Mouse (Mus musculus): ENCODE data around the gene Fgfr2. TPM values are rescaled to one million over a fixed set of nuclear protein-coding genes. Genes with fewer than 3 reads are reported as not detected.
"Not testable (repeated sequence)": the region's sequence is repeated elsewhere in the genome, so short reads cannot be mapped to it uniquely, and the experiment has no call there.

The Fgfr2 gene
- polyA plus RNA-seq, 1 experiment from 2014 or later, result 104 TPM

DNA sequence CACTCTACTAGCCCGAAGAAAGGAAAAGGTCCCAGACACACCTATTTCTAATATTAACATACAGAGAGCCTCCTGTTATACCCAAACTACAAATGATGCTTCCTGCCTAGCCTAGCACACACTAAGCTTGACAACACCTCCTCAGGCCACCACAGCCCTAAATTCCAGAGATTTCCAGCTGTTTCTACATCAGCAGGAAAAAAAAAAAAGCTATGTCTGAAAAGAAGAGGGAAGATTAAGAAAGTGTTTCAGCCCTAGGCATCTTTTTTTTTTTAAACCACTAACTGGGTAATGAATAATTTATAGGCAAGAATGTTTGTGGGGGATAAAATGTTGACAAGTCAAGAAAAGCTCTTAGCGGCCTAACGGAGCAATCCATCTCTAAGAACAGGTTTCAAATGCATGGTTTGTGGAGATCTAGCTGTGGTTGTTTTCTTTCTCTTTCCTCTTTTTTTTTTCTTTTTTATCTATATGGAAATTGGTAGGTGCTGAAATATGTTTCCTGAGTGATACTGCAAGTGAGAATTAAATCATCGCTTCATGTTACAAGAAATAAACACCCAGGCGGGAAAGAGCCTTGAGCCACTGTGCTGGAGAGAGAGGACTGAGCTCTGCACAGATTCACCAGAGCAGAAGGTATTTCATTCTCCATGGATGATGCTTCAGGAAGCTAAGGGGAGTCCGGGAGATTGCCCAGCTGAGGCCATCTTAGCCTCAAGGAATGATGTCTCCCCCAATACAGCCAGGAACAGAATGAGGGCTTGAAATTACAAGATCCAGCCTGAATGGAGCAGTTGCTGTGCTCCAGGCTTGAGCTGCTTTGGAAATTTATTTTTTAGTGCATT is 673.0 kb downstream of the Fgfr2 start:
- Histone ChIP-seq H3K4me3 (replicated peaks) (no peak overlapping the region), H3K27ac (no peak overlapping the region), H3K9me3 (no peaks in the 10 kb centered on the region), H3K4me1 (0 out of 2 replicates have a peak, but pooled peaks cover 11% of the 10 kb centered on the region), H3K4me2 (no peak overlapping the region), H3K9ac (no peak overlapping the region), H3K36me3 (no peaks in the 10 kb centered on the region), H3K27me3 (replicated peaks) (no peaks in the 10 kb centered on the region)
- no peak for ATAC-seq (ENCODE audit: insufficient read depth, low FRiP score, low read depth)
- WGBS, result 69% methylated on average over 6 of the region's 6 CpGs

GRCm38 (mm10) chr7:132448511-132449154 is 674.5 kb downstream of the Fgfr2 start:
- H3K27me3 ChIP-seq (replicated peaks), result no peaks in the 10 kb centered on the region
- no peaks in the 10 kb centered on the region for H3K36me3 ChIP-seq
- ATAC-seq (ENCODE audit: insufficient read depth, low FRiP score, low read depth), result peak; percentile 79; the same call in 1 of the 2 replicates
- no peak overlapping the region for H3K4me3 ChIP-seq (replicated peaks)
- WGBS, result 41% methylated on average over 4 of the region's 4 CpGs
- 0 out of 2 replicates have a peak, but pooled peaks cover 12% of the 10 kb centered on the region for H3K4me1 ChIP-seq
- H3K27ac ChIP-seq, result peak overlapping the region; percentile 51; the same call in 1 of the 2 replicates
- H3K9me3 ChIP-seq, result no peaks in the 10 kb centered on the region
- no peak overlapping the region for H3K4me2 ChIP-seq
- H3K9ac ChIP-seq, result no peak overlapping the region

DNA sequence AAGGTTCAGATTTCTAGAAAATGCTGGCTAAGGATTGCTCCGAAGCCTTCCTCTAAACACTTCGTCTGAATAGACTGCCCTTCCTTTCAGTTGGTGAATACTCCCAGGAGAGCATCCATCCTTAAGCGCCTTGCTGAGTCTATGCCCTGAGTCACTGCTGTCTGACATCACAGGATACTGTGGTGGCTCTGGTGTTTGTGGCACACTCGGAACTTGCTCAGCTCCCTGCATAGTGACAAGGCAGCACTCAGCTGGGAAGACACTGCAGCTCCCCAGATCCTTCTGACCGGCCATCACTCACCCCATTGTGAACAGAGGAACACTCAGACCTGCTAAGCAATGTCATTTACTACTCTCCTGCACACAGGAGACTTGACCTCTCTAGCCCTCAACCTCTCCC is 675.6 kb downstream of the Fgfr2 start:
- Histone ChIP-seq H3K4me1 (peaks cover 16% of the 10 kb centered on the region; the same call in 1 of the 2 replicates), H3K27me3 (replicated peaks) (no peaks in the 10 kb centered on the region), H3K4me3 (replicated peaks) (no peak overlapping the region), H3K27ac (0 out of 2 replicates have a peak overlapping the region, but pooled peaks have one; percentile 51), H3K36me3 (no peaks in the 10 kb centered on the region), H3K9ac (no peak overlapping the region), H3K9me3 (no peaks in the 10 kb centered on the region), H3K4me2 (no peak overlapping the region)
- no peak for ATAC-seq (ENCODE audit: insufficient read depth, low FRiP score, low read depth)
- WGBS, result 72% methylated on average over 5 of the region's 5 CpGs

GRCm38 (mm10) chr7:132446841-132447240 is 676.3 kb downstream of the Fgfr2 start:
- ATAC-seq (ENCODE audit: insufficient read depth, low FRiP score, low read depth), result no peak
- no peaks in the 10 kb centered on the region for H3K9me3 ChIP-seq
- 60% methylated on average over 5 of the region's 5 CpGs for WGBS
- H3K4me2 ChIP-seq, result no peak overlapping the region
- H3K36me3 ChIP-seq, result no peaks in the 10 kb centered on the region
- peaks cover 16% of the 10 kb centered on the region; the same call in 1 of the 2 replicates for H3K4me1 ChIP-seq
- no peaks in the 10 kb centered on the region for H3K27me3 ChIP-seq (replicated peaks)
- peak overlapping the region; percentile 49; the same call in 1 of the 2 replicates for H3K27ac ChIP-seq
- no peak overlapping the region for H3K4me3 ChIP-seq (replicated peaks)
- H3K9ac ChIP-seq, result no peak overlapping the region

DNA sequence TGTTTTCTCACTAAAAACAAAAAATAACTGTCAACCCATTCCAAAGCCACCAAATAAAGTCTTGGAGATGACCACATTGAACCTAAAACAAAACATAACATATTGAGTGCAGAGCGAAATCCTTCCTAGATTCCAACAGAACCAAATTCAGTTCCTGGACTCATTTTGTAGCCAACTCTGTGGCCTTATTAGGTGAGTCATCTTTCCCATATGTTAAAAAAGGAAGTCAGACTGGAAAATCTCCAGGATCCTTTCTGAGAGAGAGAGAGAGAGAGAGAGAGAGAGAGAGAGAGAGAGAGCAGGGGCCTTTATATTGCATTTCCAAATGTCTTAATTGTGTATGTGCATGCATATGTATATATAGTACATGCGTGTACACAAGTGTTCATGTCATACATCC is 678.9 kb downstream of the Fgfr2 start:
- Histone ChIP-seq H3K4me3 (replicated peaks) (no peak overlapping the region), H3K27ac (peak overlapping the region; percentile 75), H3K4me1 (peaks cover 16% of the 10 kb centered on the region; the same call in 1 of the 2 replicates), H3K36me3 (no peaks in the 10 kb centered on the region), H3K27me3 (replicated peaks) (no peaks in the 10 kb centered on the region), H3K9ac (no peak overlapping the region), H3K9me3 (no peaks in the 10 kb centered on the region), H3K4me2 (no peak overlapping the region)
- no peak for ATAC-seq (ENCODE audit: insufficient read depth, low FRiP score, low read depth)
- WGBS, result 78% methylated on average over 2 of the region's 2 CpGs

GRCm38 (mm10) chr7:132443769-132444168 is 679.4 kb downstream of the Fgfr2 start:
- 42% methylated on average over 2 of the region's 2 CpGs for WGBS

DNA sequence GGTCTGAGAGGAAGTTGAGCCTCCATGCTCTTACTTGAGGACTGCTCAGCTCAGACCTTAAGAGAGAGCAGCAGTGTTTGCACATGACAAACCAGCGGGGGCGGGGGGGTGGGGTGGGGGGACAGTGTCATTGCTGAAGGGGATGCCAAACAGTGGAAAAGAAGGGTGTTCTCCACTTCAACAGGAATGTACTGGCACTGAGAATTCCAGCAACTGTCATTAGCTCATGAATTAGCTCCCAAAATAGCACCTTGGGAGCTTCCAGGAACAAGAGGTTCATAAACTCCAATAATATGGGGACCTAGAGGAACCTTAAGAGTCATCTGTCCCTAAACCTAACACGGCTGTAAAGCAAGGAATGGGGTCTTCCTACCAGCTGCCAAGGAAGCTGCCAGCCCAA is 680.0 kb downstream of the Fgfr2 start:
- H3K27me3 ChIP-seq (replicated peaks), result no peaks in the 10 kb centered on the region
- no peak overlapping the region for H3K4me3 ChIP-seq (replicated peaks)
- H3K36me3 ChIP-seq, result no peaks in the 10 kb centered on the region
- WGBS, result 79% methylated on average over 3 of the region's 3 CpGs
- H3K27ac ChIP-seq, result peak overlapping the region; percentile 75
- H3K4me1 ChIP-seq, result peaks cover 9% of the 10 kb centered on the region; the same call in 1 of the 2 replicates
- no peak overlapping the region for H3K4me2 ChIP-seq
- no peak overlapping the region for H3K9ac ChIP-seq
- no peaks in the 10 kb centered on the region for H3K9me3 ChIP-seq
- ATAC-seq (ENCODE audit: insufficient read depth, low FRiP score, low read depth), result no peak

More at GRCm38 (mm10) chr7:132443769-132444168, 679.4 kb downstream of the Fgfr2 start:
- Histone ChIP-seq H3K27ac (peak overlapping the region; percentile 75), H3K9me3 (no peaks in the 10 kb centered on the region), H3K4me3 (replicated peaks) (no peak overlapping the region), H3K4me2 (no peak overlapping the region), H3K36me3 (no peaks in the 10 kb centered on the region), H3K27me3 (replicated peaks) (no peaks in the 10 kb centered on the region), H3K9ac (no peak overlapping the region), H3K4me1 (peaks cover 13% of the 10 kb centered on the region; the same call in 1 of the 2 replicates)
- ATAC-seq (ENCODE audit: insufficient read depth, low FRiP score, low read depth), result peak; percentile 25; the same call in 1 of the 2 replicates

DNA sequence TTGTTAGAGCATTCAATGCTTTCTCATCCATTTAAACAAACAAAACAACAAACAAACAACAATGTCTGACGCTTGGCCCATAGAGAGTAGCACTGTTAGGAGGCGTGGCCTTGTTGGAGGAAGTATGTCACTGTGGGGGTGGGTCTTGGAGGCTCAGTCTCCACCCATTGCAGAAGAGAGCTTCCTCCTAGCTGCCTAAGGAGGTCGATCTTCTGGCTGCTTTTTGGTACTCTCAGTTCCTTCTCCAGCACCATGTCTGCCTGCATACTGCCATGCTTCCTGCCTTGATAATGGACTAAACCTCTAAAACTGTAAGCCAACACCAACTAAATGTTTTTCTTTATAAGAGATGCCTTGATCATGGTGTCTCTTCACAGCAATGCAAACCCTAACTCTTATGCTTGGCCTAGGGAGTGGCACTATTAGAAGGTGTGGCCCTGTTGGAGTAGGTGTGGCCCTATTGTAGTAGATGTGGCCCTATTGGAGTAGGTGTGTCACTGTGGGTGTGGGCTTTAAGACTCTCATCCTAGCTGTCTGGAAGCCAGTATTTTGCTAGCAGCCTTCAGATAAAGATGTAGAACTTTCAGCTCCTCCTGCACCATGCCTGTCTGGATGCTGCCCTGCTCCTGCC is 680.9 kb downstream of the Fgfr2 start:
- not testable (repeated sequence) for H3K4me3 ChIP-seq (replicated peaks); H3K9ac ChIP-seq; H3K36me3 ChIP-seq; H3K4me2 ChIP-seq; H3K9me3 ChIP-seq; ATAC-seq (ENCODE audit: insufficient read depth, low FRiP score, low read depth); H3K27ac ChIP-seq; H3K4me1 ChIP-seq; H3K27me3 ChIP-seq (replicated peaks)
- 89% methylated on average over 3 of the region's 3 CpGs for WGBS

- H3K27me3 ChIP-seq (replicated peaks), result no peaks in the 10 kb centered on the region
- H3K4me1 ChIP-seq, result peaks cover 5% of the 10 kb centered on the region; the same call in 1 of the 2 replicates
- no peak overlapping the region for H3K4me3 ChIP-seq (replicated peaks)
- WGBS, result 88% methylated on average over 6 of the region's 6 CpGs
- no peak for ATAC-seq (ENCODE audit: insufficient read depth, low FRiP score, low read depth)
- no peak overlapping the region for H3K4me2 ChIP-seq
- no peak overlapping the region for H3K9ac ChIP-seq
- no peaks in the 10 kb centered on the region for H3K36me3 ChIP-seq
- H3K27ac ChIP-seq, result no peak overlapping the region
- H3K9me3 ChIP-seq, result no peaks in the 10 kb centered on the region
Observed at GRCm38 (mm10) chr7:132439916-132440315, 683.2 kb downstream of the Fgfr2 start.

DNA sequence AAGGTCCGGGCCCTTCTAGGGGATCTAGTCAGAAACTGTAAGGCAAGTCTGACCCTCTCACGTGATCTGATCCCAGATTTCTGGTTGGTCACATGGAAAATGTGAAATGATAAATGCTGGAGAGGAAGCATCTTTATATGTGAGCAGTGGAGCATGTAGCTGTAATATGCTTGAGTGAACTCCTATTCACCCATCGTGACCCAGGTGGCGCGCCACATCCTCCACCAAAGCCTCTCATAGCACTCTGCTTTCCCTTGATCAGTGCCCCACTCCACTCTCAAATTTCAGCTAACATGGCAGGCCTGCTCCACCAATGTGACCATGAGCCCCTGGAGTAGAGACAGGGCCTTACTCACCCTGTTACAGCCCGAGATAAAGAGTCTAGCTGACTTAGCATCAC is 685.1 kb downstream of the Fgfr2 start:
- Histone ChIP-seq H3K27ac (no peak overlapping the region), H3K4me2 (no peak overlapping the region), H3K4me1 (0 out of 2 replicates have a peak, but pooled peaks cover 3% of the 10 kb centered on the region), H3K27me3 (replicated peaks) (no peaks in the 10 kb centered on the region), H3K9ac (no peak overlapping the region), H3K36me3 (no peaks in the 10 kb centered on the region), H3K4me3 (replicated peaks) (no peak overlapping the region), H3K9me3 (no peaks in the 10 kb centered on the region)
- 89% methylated on average over 6 of the region's 6 CpGs for WGBS
- no peak for ATAC-seq (ENCODE audit: insufficient read depth, low FRiP score, low read depth)

- Histone ChIP-seq H3K4me1 (0 out of 2 replicates have a peak, but pooled peaks cover 3% of the 10 kb centered on the region), H3K36me3 (no peaks in the 10 kb centered on the region), H3K4me2 (no peak overlapping the region), H3K4me3 (replicated peaks) (no peak overlapping the region), H3K27me3 (replicated peaks) (no peaks in the 10 kb centered on the region), H3K9ac (no peak overlapping the region), H3K27ac (no peak overlapping the region), H3K9me3 (no peaks in the 10 kb centered on the region)
- 88% methylated on average over 3 of the region's 3 CpGs for WGBS
- no peak for ATAC-seq (ENCODE audit: insufficient read depth, low FRiP score, low read depth)
Observed at GRCm38 (mm10) chr7:132437431-132437830, 685.7 kb downstream of the Fgfr2 start.
